Mouse (Mus musculus) embryonic fibroblast, embryonic 13.5 days (primary cell): ENCODE measurements at regions not wholly inside any gene's neighbourhood (a gene's known extent, or its start where the extent isn't known, plus 50 kb on each side); places are given as distances from the start of the nearest gene placed in this dataset.

Source experiments
- CTCF ChIP-seq: IDR thresholded peaks from 2 replicates; pipeline ENCODE4 v1.5.1; 2011; ENCODE audit warnings: mild to moderate bottlenecking, control low read depth, low read length, moderate library complexity, borderline replicate concordance; ENCODE audit not compliant: insufficient read depth
- POLR2A ChIP-seq: IDR thresholded peaks from 2 replicates; pipeline ENCODE4 v1.6.1; 2011; ENCODE audit warnings: low read depth, mild to moderate bottlenecking, control low read depth, low read length, moderate library complexity

GRCm38 (mm10) chr11:117036977-117037376 lies 78.0 kb upstream of the Sec14l1 start:
- TF ChIP-seq CTCF (no peak), POLR2A (no peak)
